Mouse (Mus musculus) small intestine, adult 2 months (tissue): ENCODE data around the gene Mall. TPM values are rescaled to one million over a fixed set of nuclear protein-coding genes. Genes with fewer than 3 reads are reported as not detected.

Experiments
- H3K27ac ChIP-seq: fragments of 200-500 bp; 2 replicates; pipeline ENCODE4 v1.5.1; 2012; ENCODE audit warnings: low read depth, low read length, control low read depth, inconsistent platforms; ENCODE audit not compliant: insufficient read depth
- H3K27me3 ChIP-seq: fragments of 200-500 bp; 2 replicates; pipeline ENCODE4 v1.6.1; 2012; ENCODE audit warnings: mild to moderate bottlenecking, moderate library complexity, low read length, inconsistent platforms; ENCODE audit not compliant: control insufficient read depth, insufficient read depth
- H3K36me3 ChIP-seq: fragments of 200-500 bp; 2 replicates; pipeline ENCODE4 v1.6.1; 2012; ENCODE audit warnings: mild to moderate bottlenecking, low read length, control low read depth, inconsistent platforms; ENCODE audit not compliant: control insufficient read depth, insufficient read depth
- H3K4me1 ChIP-seq: fragments of 200-500 bp; 2 replicates; pipeline ENCODE4 v1.6.1; 2012; ENCODE audit warnings: low read length, inconsistent platforms, mixed read lengths; ENCODE audit not compliant: control insufficient read depth, insufficient read depth, insufficient read length
- H3K4me3 ChIP-seq: fragments of 200-500 bp; 2 replicates; pipeline ENCODE4 v1.5.1; 2012; ENCODE audit warnings: low read depth, mild to moderate bottlenecking, control low read depth, inconsistent platforms, low read length, moderate library complexity
- CTCF ChIP-seq: fragments of 200-500 bp; IDR thresholded peaks from 2 replicates; pipeline ENCODE4 v1.5.1; 2012; ENCODE audit warnings: low read depth, mild to moderate bottlenecking, control low read depth, inconsistent platforms, low read length, moderate library complexity, mixed read lengths; ENCODE audit not compliant: insufficient replicate concordance, insufficient read length; ENCODE audit errors: extremely low read depth
- POLR2A ChIP-seq: fragments of 200-500 bp; IDR thresholded peaks from 2 replicates; pipeline ENCODE4 v1.6.1; 2012; ENCODE audit warnings: low read depth, mild to moderate bottlenecking, control low read depth, inconsistent platforms, low read length, moderate library complexity
- WGBS: fragments of 180-500 bp; shearing (Covaris S2); methylation state at CpG from one replicate; pipeline ENCODE4 v1.1.7; 2018; 5-methylcytosine and 5-hydroxymethylcytosine counted together
- polyA plus RNA-seq: library from polyadenylated mRNA; depleted of rRNA; stranded (reverse); fragments of >200 nt; gene quantifications from 2 replicates; pipeline ENCODE4 v1.2.3, GENCODE M21; 2012

Gene Mall
- polyA plus RNA-seq, 1 experiment = 503 TPM

DNA sequence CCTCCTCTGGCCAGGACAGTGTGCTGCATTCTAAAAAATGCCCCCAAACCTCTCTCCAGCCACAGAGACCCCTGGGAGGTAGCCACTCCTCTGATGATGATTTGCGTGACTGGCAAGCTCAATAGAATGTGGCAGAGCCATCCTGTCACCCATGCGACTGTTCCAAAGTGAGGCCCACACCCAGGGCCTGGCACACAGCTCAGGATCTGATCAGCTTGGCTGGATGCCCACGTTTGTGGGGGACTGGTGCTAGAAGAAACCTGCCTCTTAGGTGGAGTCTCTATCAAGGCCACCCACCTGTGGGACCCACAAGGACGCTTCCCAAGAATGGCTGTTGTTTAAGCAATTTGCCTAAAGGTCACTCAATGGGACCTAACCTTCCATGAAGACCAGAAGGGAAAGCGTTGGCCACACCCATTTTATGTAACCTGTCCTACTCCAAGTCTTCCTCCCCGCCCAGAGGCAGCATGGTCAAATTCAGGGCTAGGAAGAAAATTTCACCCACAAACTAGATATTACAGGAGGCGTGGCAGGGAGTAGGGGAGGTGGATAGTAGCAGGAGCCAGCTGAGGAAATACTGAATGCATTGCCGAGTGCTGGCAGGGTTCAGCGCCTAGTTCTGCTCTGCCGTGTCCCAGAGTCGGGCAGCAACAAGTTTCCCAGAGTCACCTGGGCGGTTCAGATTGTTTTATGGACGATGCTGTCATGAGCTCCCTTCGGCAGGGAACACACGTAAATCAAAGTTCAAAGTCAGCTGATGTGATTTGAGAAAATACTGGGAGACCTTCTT lies 876 bp downstream of the Mall start:
- H3K4me1 ChIP-seq = peaks cover 22% of the 10 kb centered on the region; the same call in 1 of the 2 replicates
- 12% methylated on average over 15 of the region's 15 CpGs for WGBS
- H3K27me3 ChIP-seq = no peaks in the 10 kb centered on the region
- peak overlapping the region; percentile 94 for H3K4me3 ChIP-seq
- TF ChIP-seq CTCF (no peak), POLR2A (peak; percentile 53; the same call in 1 of the 2 replicates)
- H3K27ac ChIP-seq = peak overlapping the region; percentile 100
- 0 out of 2 replicates have a peak, but pooled peaks cover 1% of the 10 kb centered on the region for H3K36me3 ChIP-seq

- 70% methylated on average over 6 of the region's 6 CpGs for WGBS
- peak overlapping the region; percentile 94 for H3K4me3 ChIP-seq
Observed at GRCm38 (mm10) chr2:127728146-127728545, 1.6 kb downstream of the Mall start.

GRCm38 (mm10) chr2:127723193-127723592 lies 6.5 kb downstream of the Mall start:
- no peak overlapping the region for H3K4me3 ChIP-seq
- H3K27ac ChIP-seq = peak overlapping the region; percentile 70
- H3K36me3 ChIP-seq = peaks cover 6% of the 10 kb centered on the region; the same call in 1 of the 2 replicates
- peaks cover 50% of the 10 kb centered on the region for H3K4me1 ChIP-seq
- H3K27me3 ChIP-seq = no peaks in the 10 kb centered on the region
- TF ChIP-seq POLR2A (no peak), CTCF (no peak)
- 28% methylated on average over 4 of the region's 4 CpGs for WGBS

More at GRCm38 (mm10) chr2:127728146-127728545, 1.6 kb downstream of the Mall start:
- Histone ChIP-seq H3K36me3 (0 out of 2 replicates have a peak, but pooled peaks cover 1% of the 10 kb centered on the region), H3K27ac (peak overlapping the region; percentile 100), H3K27me3 (no peaks in the 10 kb centered on the region), H3K4me1 (peaks cover 28% of the 10 kb centered on the region)
- TF ChIP-seq CTCF = no peak
- no peak for TF ChIP-seq POLR2A

DNA sequence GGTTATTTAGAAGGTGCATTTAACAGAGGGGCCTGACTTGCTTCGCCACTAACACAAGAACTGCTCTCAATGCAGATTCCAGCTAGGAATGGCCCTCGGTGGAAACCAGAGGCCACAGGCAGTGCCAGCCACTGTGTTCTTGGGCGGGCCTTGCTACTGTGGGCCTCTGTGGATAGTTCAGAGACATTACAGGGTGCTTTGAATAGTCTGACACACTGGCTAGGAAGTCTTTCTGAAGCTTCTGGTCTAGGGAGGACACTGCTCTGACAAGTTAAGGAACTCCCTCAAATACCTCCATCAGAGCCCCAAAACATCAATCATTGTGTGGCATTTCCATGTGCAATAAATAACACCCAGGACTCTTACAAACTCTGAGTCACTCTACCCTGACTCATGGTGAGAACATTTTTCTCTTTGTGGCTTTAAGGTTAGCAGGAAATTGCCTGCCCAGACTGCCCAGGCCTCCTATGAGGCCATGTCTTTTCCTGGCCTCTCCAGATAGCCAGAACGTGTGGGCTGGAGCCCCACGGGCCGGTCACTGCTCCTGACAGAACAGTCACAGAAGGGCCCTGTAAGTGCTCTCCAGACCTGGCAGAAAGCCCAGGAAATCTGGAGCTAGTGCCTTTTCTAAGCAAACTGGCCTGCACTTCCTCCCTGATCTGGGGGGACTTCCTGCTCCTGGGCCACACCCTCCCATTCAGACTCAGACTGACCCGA lies 7.4 kb downstream of the Mall start:
- H3K4me1 ChIP-seq = peaks cover 48% of the 10 kb centered on the region
- WGBS = 25% methylated on average over 7 of the region's 7 CpGs
- no peak overlapping the region for H3K4me3 ChIP-seq
- H3K27me3 ChIP-seq = no peaks in the 10 kb centered on the region
- TF ChIP-seq POLR2A = no peak
- TF ChIP-seq CTCF = no peak
- peak overlapping the region; percentile 91 for H3K27ac ChIP-seq
- H3K36me3 ChIP-seq = peaks cover 6% of the 10 kb centered on the region

- 40% methylated on average over 8 of the region's 8 CpGs for WGBS
- Histone ChIP-seq H3K4me3 (no peak overlapping the region), H3K4me1 (peaks cover 31% of the 10 kb centered on the region), H3K36me3 (peaks cover 15% of the 10 kb centered on the region), H3K27me3 (no peaks in the 10 kb centered on the region), H3K27ac (no peak overlapping the region)
- no peak for TF ChIP-seq CTCF
- no peak for TF ChIP-seq POLR2A
Observed at GRCm38 (mm10) chr2:127718839-127719468, 10.8 kb downstream of the Mall start.

DNA sequence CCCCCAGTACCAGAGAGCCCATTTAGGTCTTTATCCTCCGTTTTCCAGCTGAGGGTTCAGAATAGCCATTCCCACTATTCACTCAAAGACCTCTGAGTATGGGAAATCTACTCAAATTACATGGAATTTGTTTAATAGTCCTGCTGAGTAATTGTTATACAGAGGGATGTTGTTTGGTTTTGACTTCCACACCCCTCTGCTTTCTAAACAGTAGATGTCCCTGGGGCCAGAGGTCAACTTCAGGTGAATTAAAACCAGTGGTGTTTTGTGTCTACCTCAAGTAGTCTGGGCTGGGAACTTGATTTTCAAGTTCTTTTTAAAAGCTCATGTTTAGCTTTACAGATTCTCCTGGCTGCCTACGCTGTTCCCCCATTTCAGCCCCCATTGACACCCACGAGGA lies 15.0 kb downstream of the Mall start:
- 67% methylated on average over 3 of the region's 3 CpGs for whole genome bisulfite sequencing
- peaks cover 27% of the 10 kb centered on the region for H3K36me3 ChIP-seq
- no peaks in the 10 kb centered on the region for H3K27me3 ChIP-seq
- no peak overlapping the region for H3K27ac ChIP-seq
- no peak for TF ChIP-seq CTCF
- no peak for TF ChIP-seq POLR2A
- H3K4me3 ChIP-seq = no peak overlapping the region
- peaks cover 7% of the 10 kb centered on the region; the same call in 1 of the 2 replicates for H3K4me1 ChIP-seq
